Mouse (Mus musculus): ENCODE data around the gene Fstl4. TPM values are rescaled to one million over a fixed set of nuclear protein-coding genes. Genes with fewer than 3 reads are reported as not detected.

Fstl4 gene
- polyA plus RNA-seq, 1 experiment from 2014 or later = 7.3 TPM

- 77% methylated on average over 7 of the region's 7 CpGs for WGBS
These were observed 17.2 kb upstream of the Fstl4 start for GRCm38 (mm10) chr11:52747206-52747605.

DNA sequence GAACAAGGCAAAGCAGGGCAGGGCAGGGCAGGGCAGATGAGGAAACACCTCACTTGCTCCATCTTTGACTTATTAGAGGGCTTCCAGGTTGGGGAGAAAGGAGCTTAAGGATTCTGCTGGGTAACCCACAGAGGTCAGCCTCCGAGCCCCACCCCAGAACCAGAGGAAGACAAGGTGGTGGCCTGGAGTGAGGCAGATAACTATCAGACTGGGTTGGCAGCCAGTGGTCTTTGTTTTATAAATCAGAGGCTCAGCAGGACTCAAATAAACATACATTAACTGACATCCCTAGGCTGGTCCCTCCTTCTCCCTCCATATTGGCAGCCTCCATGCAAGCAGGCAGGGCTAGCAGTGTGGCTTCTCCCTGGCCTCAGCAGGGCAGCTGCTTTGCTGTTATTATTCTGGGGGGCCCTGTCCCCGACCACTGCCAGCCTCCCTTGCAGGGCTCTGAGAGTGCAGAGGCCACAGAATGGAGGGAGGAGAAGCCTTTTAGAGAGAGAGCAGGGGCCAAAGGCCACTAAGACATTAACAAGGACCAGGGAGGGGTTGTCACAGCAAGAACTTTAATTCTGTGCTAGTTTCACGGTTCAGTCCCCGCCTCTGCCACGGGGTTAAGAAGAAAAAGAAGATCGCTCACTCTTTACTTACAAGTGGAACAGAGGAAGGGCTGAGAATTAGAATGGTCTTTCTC is 16.5 kb upstream of the Fstl4 start:
- no peak overlapping the region for H3K4me3 ChIP-seq
- no peak for DNase-seq (ENCODE audit: low spot score)
- WGBS = 40% methylated on average over 6 of the region's 6 CpGs
- no peaks in the 10 kb centered on the region for H3K36me3 ChIP-seq
- peak overlapping the region; percentile 76; the same call in 1 of the 2 replicates for H3K27ac ChIP-seq
- no peaks in the 10 kb centered on the region for H3K27me3 ChIP-seq (ENCODE audit: insufficient read depth, poor library complexity, severe bottlenecking)
- H3K4me1 ChIP-seq = peaks cover 34% of the 10 kb centered on the region
- no peaks in the 10 kb centered on the region for H3K9me3 ChIP-seq

More at GRCm38 (mm10) chr11:52747206-52747605, 17.2 kb upstream of the Fstl4 start:
- peaks cover 30% of the 10 kb centered on the region for H3K4me1 ChIP-seq
- peak overlapping the region; percentile 76; the same call in 1 of the 2 replicates for H3K27ac ChIP-seq
- no peaks in the 10 kb centered on the region for H3K9me3 ChIP-seq
- no peak overlapping the region for H3K4me3 ChIP-seq
- DNase-seq (ENCODE audit: low spot score) = no peak
- H3K27me3 ChIP-seq (ENCODE audit: insufficient read depth, poor library complexity, severe bottlenecking) = no peaks in the 10 kb centered on the region
- no peaks in the 10 kb centered on the region for H3K36me3 ChIP-seq

- Histone ChIP-seq H3K27ac (no peak overlapping the region), H3K4me3 (no peak overlapping the region), H3K9me3 (no peaks in the 10 kb centered on the region), H3K27me3 (ENCODE audit: insufficient read depth, poor library complexity, severe bottlenecking) (no peaks in the 10 kb centered on the region), H3K36me3 (no peaks in the 10 kb centered on the region), H3K4me1 (peaks cover 37% of the 10 kb centered on the region)
- 82% methylated on average over 6 of the region's 6 CpGs for WGBS
- DNase-seq (ENCODE audit: low spot score) = no peak
These were observed 14.4 kb upstream of the Fstl4 start for GRCm38 (mm10) chr11:52749988-52750387.

GRCm38 (mm10) chr11:52752524-52752923 is 11.9 kb upstream of the Fstl4 start:
- Histone ChIP-seq H3K4me3 (no peak overlapping the region), H3K36me3 (no peaks in the 10 kb centered on the region), H3K4me1 (peaks cover 28% of the 10 kb centered on the region), H3K27me3 (ENCODE audit: insufficient read depth, poor library complexity, severe bottlenecking) (no peaks in the 10 kb centered on the region), H3K27ac (no peak overlapping the region), H3K9me3 (no peaks in the 10 kb centered on the region)
- WGBS = 87% methylated on average over 12 of the region's 12 CpGs
- no peak for DNase-seq (ENCODE audit: low spot score)

DNA sequence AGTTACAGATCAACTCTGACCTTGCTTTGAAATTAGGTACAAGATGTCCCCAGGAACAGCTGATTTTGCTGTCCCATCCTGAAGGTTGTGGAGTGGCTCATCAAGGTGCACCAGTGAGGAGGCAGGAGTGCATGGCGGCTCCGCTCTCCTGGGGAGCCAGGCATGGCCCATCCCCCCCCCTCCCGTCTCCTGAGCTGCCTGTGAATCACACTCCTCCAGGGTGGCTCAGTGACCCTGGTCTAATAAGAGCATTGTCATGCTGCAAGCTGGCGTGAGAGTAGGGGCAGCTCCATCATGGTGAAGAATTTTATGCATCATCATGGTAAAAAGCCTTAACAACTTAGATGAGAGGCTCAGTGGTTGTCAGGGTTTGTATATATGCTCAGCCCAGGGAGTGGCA is 11.2 kb upstream of the Fstl4 start:
- Histone ChIP-seq H3K4me1 (peaks cover 20% of the 10 kb centered on the region), H3K27me3 (ENCODE audit: insufficient read depth, poor library complexity, severe bottlenecking) (no peaks in the 10 kb centered on the region), H3K27ac (no peak overlapping the region), H3K4me3 (no peak overlapping the region), H3K9me3 (no peaks in the 10 kb centered on the region), H3K36me3 (no peaks in the 10 kb centered on the region)
- 32% methylated on average over 4 of the region's 4 CpGs for WGBS
- no peak for DNase-seq (ENCODE audit: low spot score)

DNA sequence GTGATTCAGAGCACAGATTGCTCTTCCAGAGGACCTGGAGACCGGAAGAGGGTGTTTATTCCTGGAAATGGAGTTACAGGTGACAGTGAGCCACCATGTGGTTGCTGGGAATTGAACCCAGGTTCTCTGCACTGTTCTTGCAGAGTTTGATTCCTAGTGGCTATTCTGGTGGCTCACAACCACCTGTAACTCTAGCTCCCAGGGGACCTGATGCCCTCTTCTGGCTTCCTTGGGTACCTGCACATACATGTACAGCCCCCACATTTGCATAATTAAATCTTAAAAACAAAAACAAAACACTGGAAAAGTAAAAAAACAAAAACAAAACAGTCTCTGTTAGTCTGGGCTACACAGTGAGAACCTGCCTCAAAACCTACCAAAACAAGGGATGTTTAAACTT is 2.6 kb upstream of the Fstl4 start:
- Histone ChIP-seq H3K9me3 (no peaks in the 10 kb centered on the region), H3K4me1 (peaks cover 25% of the 10 kb centered on the region), H3K36me3 (no peaks in the 10 kb centered on the region), H3K27me3 (ENCODE audit: insufficient read depth, poor library complexity, severe bottlenecking) (peaks cover 41% of the 10 kb centered on the region), H3K4me3 (no peak overlapping the region), H3K27ac (no peak overlapping the region)
- DNase-seq (ENCODE audit: low spot score) = no peak
- 58% methylated on average over 1 of the region's 1 CpGs for WGBS

GRCm38 (mm10) chr11:52764894-52765677 is 652 bp downstream of the Fstl4 start:
- DNase-seq (ENCODE audit: low spot score) = peak; percentile 74

GRCm38 (mm10) chr11:52765678-52766254 is 1.3 kb downstream of the Fstl4 start:
- WGBS = 2% methylated on average over 21 of the region's 21 CpGs
- peaks cover 29% of the 10 kb centered on the region for H3K4me1 ChIP-seq
- peak overlapping the region; percentile 86 for H3K27ac ChIP-seq
- H3K36me3 ChIP-seq = no peaks in the 10 kb centered on the region
- no peaks in the 10 kb centered on the region for H3K9me3 ChIP-seq
- peak; percentile 77 for DNase-seq (ENCODE audit: low spot score)
- peak overlapping the region; percentile 76 for H3K4me3 ChIP-seq
- H3K27me3 ChIP-seq (ENCODE audit: insufficient read depth, poor library complexity, severe bottlenecking) = peaks cover 51% of the 10 kb centered on the region

More at GRCm38 (mm10) chr11:52764894-52765677, 652 bp downstream of the Fstl4 start:
- peak overlapping the region; percentile 76 for H3K4me3 ChIP-seq
- peak overlapping the region; percentile 86 for H3K27ac ChIP-seq
- H3K4me1 ChIP-seq = peaks cover 29% of the 10 kb centered on the region
- peaks cover 51% of the 10 kb centered on the region for H3K27me3 ChIP-seq (ENCODE audit: insufficient read depth, poor library complexity, severe bottlenecking)
- WGBS = under 1% methylated on average over 53 of the region's 53 CpGs
- no peaks in the 10 kb centered on the region for H3K36me3 ChIP-seq
- no peaks in the 10 kb centered on the region for H3K9me3 ChIP-seq

DNA sequence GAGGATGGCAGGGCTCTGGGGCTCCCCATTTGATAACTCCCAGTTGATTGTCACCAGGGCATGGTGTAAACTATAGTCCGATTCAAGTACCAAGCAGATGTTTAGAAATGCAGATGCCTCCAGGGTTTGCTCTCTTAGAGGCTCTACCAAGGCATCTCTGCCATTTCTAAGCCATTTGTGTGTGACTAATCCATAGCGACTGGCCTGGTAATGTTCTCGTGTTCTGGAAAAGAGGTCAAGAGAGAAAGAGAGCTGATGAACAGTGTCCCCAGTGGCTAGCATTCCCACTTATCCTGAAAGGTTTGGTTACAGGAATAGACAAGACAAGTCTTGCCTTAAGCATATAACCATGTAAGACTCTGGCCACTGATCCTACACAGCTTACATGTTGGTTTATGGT is 3.5 kb downstream of the Fstl4 start:
- Histone ChIP-seq H3K4me3 (no peak overlapping the region), H3K9me3 (no peaks in the 10 kb centered on the region), H3K27me3 (ENCODE audit: insufficient read depth, poor library complexity, severe bottlenecking) (peaks cover 45% of the 10 kb centered on the region), H3K36me3 (no peaks in the 10 kb centered on the region), H3K27ac (no peak overlapping the region), H3K4me1 (peaks cover 31% of the 10 kb centered on the region)
- DNase-seq (ENCODE audit: low spot score) = no peak
- 67% methylated on average over 3 of the region's 3 CpGs for WGBS

GRCm38 (mm10) chr11:52773073-52773472 is 8.6 kb downstream of the Fstl4 start:
- no peak overlapping the region for H3K27ac ChIP-seq
- H3K36me3 ChIP-seq = no peaks in the 10 kb centered on the region
- DNase-seq (ENCODE audit: low spot score) = no peak
- 57% methylated on average over 3 of the region's 3 CpGs for WGBS
- peaks cover 29% of the 10 kb centered on the region for H3K4me1 ChIP-seq
- H3K4me3 ChIP-seq = no peak overlapping the region
- no peaks in the 10 kb centered on the region for H3K9me3 ChIP-seq
- H3K27me3 ChIP-seq (ENCODE audit: insufficient read depth, poor library complexity, severe bottlenecking) = peaks cover 8% of the 10 kb centered on the region; the same call in 1 of the 2 replicates

GRCm38 (mm10) chr11:52775291-52775690 is 10.9 kb downstream of the Fstl4 start:
- no peak for DNase-seq (ENCODE audit: low spot score)
- Histone ChIP-seq H3K36me3 (no peaks in the 10 kb centered on the region), H3K27me3 (ENCODE audit: insufficient read depth, poor library complexity, severe bottlenecking) (no peaks in the 10 kb centered on the region), H3K4me1 (peaks cover 35% of the 10 kb centered on the region), H3K9me3 (no peaks in the 10 kb centered on the region), H3K4me3 (no peak overlapping the region), H3K27ac (no peak overlapping the region)
- 89% methylated on average over 3 of the region's 3 CpGs for WGBS

GRCm38 (mm10) chr11:52782426-52782825 is 18.0 kb downstream of the Fstl4 start:
- Histone ChIP-seq H3K4me3 (no peak overlapping the region), H3K27me3 (ENCODE audit: insufficient read depth, poor library complexity, severe bottlenecking) (peaks cover 6% of the 10 kb centered on the region; the same call in 1 of the 2 replicates), H3K4me1 (peaks cover 11% of the 10 kb centered on the region), H3K9me3 (no peaks in the 10 kb centered on the region), H3K27ac (no peak overlapping the region), H3K36me3 (no peaks in the 10 kb centered on the region)
- DNase-seq (ENCODE audit: low spot score) = peak; percentile 52
- 87% methylated on average over 5 of the region's 5 CpGs for WGBS

DNA sequence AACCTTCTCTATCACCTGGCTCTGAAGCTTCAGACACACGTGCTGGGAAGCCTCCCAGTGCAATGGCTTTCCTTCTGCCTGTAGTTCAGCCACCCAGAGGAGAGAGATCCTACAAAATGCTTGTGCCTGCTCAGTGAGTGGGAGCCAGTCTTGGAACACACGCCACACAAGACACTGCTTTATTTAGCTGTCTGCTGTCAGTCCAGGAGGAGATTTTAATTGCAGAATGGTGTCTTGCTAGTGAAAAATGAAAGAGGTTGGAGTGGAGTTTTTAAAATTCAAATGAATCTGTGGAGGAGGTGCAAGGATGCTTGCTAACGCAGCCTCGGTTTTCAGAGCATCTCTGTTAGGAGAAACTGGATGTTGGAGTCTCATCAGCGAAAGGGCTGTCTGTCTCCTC is 29.9 kb downstream of the Fstl4 start:
- 69% methylated on average over 5 of the region's 5 CpGs for WGBS
- Histone ChIP-seq H3K9me3 (no peaks in the 10 kb centered on the region), H3K36me3 (no peaks in the 10 kb centered on the region), H3K27ac (no peak overlapping the region), H3K4me3 (no peak overlapping the region), H3K27me3 (ENCODE audit: insufficient read depth, poor library complexity, severe bottlenecking) (no peaks in the 10 kb centered on the region), H3K4me1 (no peaks in the 10 kb centered on the region)
- no peak for DNase-seq (ENCODE audit: low spot score)
